Mouse (Mus musculus) forebrain, embryonic 11.5 days (tissue): Measurements from ENCODE around the gene Pde6c. TPM values are rescaled to one million over a fixed set of nuclear protein-coding genes. Genes with fewer than 3 reads are reported as not detected.

ENCODE experiments used
- ATAC-seq: fragments of 200-750 bp; cut with Nextera tagmentation; replicated peaks from 2 replicates; pipeline ENCODE4 v1.8.0; 2017; ENCODE audit warnings: moderate TSS enrichment; ENCODE audit not compliant: low FRiP score
- DNase-seq: peaks from one replicate; pipeline ENCODE4 v3.0.0-alpha.2; 2017; ENCODE audit warnings: low spot score
- H3K27ac ChIP-seq: fragments of 300-500 bp; sonication (generic); 2 replicates; pipeline ENCODE4 v1.5.1; 2014; ENCODE audit warnings: low read depth, low read length
- H3K27me3 ChIP-seq: fragments of 300-500 bp; sonication (generic); 2 replicates; pipeline ENCODE4 v1.6.1; 2014; ENCODE audit warnings: mild to moderate bottlenecking, low read length, mixed read lengths; ENCODE audit not compliant: control insufficient read depth, insufficient read depth
- H3K36me3 ChIP-seq: fragments of 300-500 bp; sonication (generic); 2 replicates; pipeline ENCODE4 v1.6.1; 2014; ENCODE audit warnings: mild to moderate bottlenecking, low read length, moderate library complexity, mixed read lengths; ENCODE audit not compliant: control insufficient read depth, insufficient read depth
- H3K4me1 ChIP-seq: fragments of 300-500 bp; sonication (generic); replicated peaks from 2 replicates; pipeline ENCODE4 v1.6.1; 2014; ENCODE audit warnings: low read length, mixed read lengths; ENCODE audit not compliant: control insufficient read depth, insufficient read depth
- H3K4me2 ChIP-seq: fragments of 300-500 bp; sonication (generic); 2 replicates; pipeline ENCODE4 v1.6.1; 2014; ENCODE audit warnings: low read depth, mild to moderate bottlenecking, low read length, moderate library complexity, mixed read lengths; ENCODE audit not compliant: severe bottlenecking
- H3K4me3 ChIP-seq: fragments of 300-500 bp; sonication (generic); 2 replicates; pipeline ENCODE4 v1.5.1; 2014; ENCODE audit warnings: low read depth, low read length
- H3K9ac ChIP-seq: fragments of 300-500 bp; sonication (generic); 2 replicates; pipeline ENCODE4 v1.6.1; 2014; ENCODE audit warnings: low read length
- H3K9me3 ChIP-seq: fragments of 300-500 bp; sonication (generic); 2 replicates; pipeline ENCODE4 v1.6.1; 2016; ENCODE audit warnings: low read length, mixed read lengths; ENCODE audit not compliant: control insufficient read depth
- WGBS: fragments of 180-500 bp; shearing (Covaris S2); extraction: QIAGEN DNeasy Blood & Tissue Kit; methylation state at CpG from one replicate; pipeline ENCODE4 v1.1.7; 2014; 5-methylcytosine and 5-hydroxymethylcytosine counted together
- polyA plus RNA-seq: library from polyadenylated mRNA; unstranded; fragments of >200 nt; fragmentation: Nextera tagmentation; extraction: Ambion mirVana; gene quantifications from 2 replicates; pipeline ENCODE4 v1.2.1, GENCODE M21; 2014

Gene Pde6c
- polyA plus RNA-seq, 1 experiment from 2014 or later: not detected

GRCm38 (mm10) chr19:38125219-38125610 lies 7.4 kb upstream of the Pde6c start, which contains the start of gene Rbp4:
Gene Rbp4 (minus strand): TSS chr19:38125281.
- H3K9me3 ChIP-seq: no peaks in the 10 kb centered on the region
- DNase-seq (no peak), ATAC-seq (no peak)
- no peak within 1 kb of the TSS for H3K27ac ChIP-seq
- peaks cover 23% of the 10 kb centered on the region for H3K27me3 ChIP-seq
- H3K4me2 ChIP-seq: peak within 1 kb of the TSS; percentile 96
- H3K36me3 ChIP-seq: no peaks in the 10 kb centered on the region
- H3K9ac ChIP-seq: peak within 1 kb of the TSS; percentile 60
- H3K4me1 ChIP-seq: no peaks in the 10 kb centered on the region
- 71% methylated on average over 6 of the region's 6 CpGs for WGBS
- peak within 1 kb of the TSS; percentile 59 for H3K4me3 ChIP-seq

GRCm38 (mm10) chr19:38126656-38127055 lies 5.9 kb upstream of the Pde6c start:
- H3K4me1 ChIP-seq: no peaks in the 10 kb centered on the region
- H3K27ac ChIP-seq: no peak overlapping the region
- no peak overlapping the region for H3K4me2 ChIP-seq
- ATAC-seq (no peak), DNase-seq (no peak)
- no peaks in the 10 kb centered on the region for H3K36me3 ChIP-seq
- H3K9me3 ChIP-seq: no peaks in the 10 kb centered on the region
- H3K9ac ChIP-seq: no peak overlapping the region
- no peak overlapping the region for H3K4me3 ChIP-seq
- H3K27me3 ChIP-seq: peaks cover 23% of the 10 kb centered on the region
- WGBS: 72% methylated on average over 8 of the region's 8 CpGs

- H3K9ac ChIP-seq: no peak overlapping the region
- no peak for DNase-seq
- no peak overlapping the region for H3K4me3 ChIP-seq
- no peak overlapping the region for H3K4me2 ChIP-seq
- H3K4me1 ChIP-seq: no peaks in the 10 kb centered on the region
- no peak overlapping the region for H3K27ac ChIP-seq
- no peaks in the 10 kb centered on the region for H3K36me3 ChIP-seq
- H3K27me3 ChIP-seq: no peaks in the 10 kb centered on the region
- no peaks in the 10 kb centered on the region for H3K9me3 ChIP-seq
- no peak for ATAC-seq
- WGBS: 73% methylated on average over 11 of the region's 11 CpGs
Measured at GRCm38 (mm10) chr19:38133986-38134385, 1.4 kb downstream of the Pde6c start.

- Histone ChIP-seq H3K4me1 (no peaks in the 10 kb centered on the region), H3K9ac (no peak overlapping the region), H3K27me3 (no peaks in the 10 kb centered on the region), H3K4me2 (no peak overlapping the region), H3K36me3 (no peaks in the 10 kb centered on the region), H3K9me3 (no peaks in the 10 kb centered on the region), H3K27ac (no peak overlapping the region), H3K4me3 (no peak overlapping the region)
- no peak for ATAC-seq
- WGBS: 89% methylated on average over 6 of the region's 6 CpGs
- no peak for DNase-seq
Measured at GRCm38 (mm10) chr19:38134806-38135205, 2.2 kb downstream of the Pde6c start.

DNA sequence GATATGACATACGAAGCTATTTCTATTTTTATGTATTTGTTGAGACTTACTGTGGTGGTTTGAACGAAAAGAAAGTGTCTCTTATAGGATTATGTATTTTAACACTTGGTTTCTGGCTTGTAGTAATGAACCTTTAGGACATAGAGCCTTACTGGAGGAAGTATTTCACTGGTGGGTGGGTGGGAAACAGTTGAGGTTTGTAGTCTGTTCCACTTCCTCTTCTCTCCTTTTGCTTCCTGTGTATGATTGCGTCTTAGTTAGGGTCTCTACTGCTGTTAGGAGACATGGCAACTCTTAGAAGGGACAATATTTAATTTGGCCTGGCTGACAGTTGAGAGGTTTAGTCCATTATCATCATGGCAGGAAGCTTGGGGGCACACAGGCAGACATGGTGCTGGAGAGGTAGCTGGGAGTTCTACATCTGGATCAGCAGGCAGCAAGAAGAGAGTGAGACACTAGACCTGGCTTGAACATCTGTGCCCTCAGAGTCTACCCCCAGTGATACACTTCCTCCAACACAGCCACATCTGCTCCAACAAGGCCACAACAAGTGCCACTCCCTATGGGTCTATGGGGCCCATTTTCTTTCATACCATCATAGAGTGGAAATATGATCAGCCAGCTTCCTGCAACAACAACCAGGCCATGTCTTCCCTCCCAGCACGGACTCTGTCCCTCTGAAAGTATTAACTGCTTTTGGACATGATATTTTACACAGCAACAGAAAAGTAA lies 11.1 kb downstream of the Pde6c start:
- H3K4me3 ChIP-seq: no peak overlapping the region
- no peak overlapping the region for H3K4me2 ChIP-seq
- 79% methylated on average over 4 of the region's 4 CpGs for WGBS
- H3K27me3 ChIP-seq: no peaks in the 10 kb centered on the region
- no peaks in the 10 kb centered on the region for H3K9me3 ChIP-seq
- no peaks in the 10 kb centered on the region for H3K4me1 ChIP-seq
- DNase-seq: no peak
- no peak for ATAC-seq
- H3K9ac ChIP-seq: no peak overlapping the region
- H3K36me3 ChIP-seq: no peaks in the 10 kb centered on the region
- no peak overlapping the region for H3K27ac ChIP-seq

GRCm38 (mm10) chr19:38156243-38156642 lies 23.7 kb downstream of the Pde6c start:
- Histone ChIP-seq H3K4me2 (no peak overlapping the region), H3K27me3 (no peaks in the 10 kb centered on the region), H3K4me3 (no peak overlapping the region), H3K9me3 (no peaks in the 10 kb centered on the region), H3K9ac (no peak overlapping the region), H3K27ac (no peak overlapping the region), H3K36me3 (no peaks in the 10 kb centered on the region), H3K4me1 (no peaks in the 10 kb centered on the region)
- 96% methylated on average over 1 of the region's 1 CpGs for WGBS
- DNase-seq (no peak), ATAC-seq (no peak)

- no peaks in the 10 kb centered on the region for H3K9me3 ChIP-seq
- H3K27me3 ChIP-seq: no peaks in the 10 kb centered on the region
- H3K9ac ChIP-seq: no peak overlapping the region
- ATAC-seq: no peak
- H3K4me3 ChIP-seq: no peak overlapping the region
- H3K4me1 ChIP-seq: no peaks in the 10 kb centered on the region
- 93% methylated on average over 21 of the region's 21 CpGs for WGBS
- H3K36me3 ChIP-seq: no peaks in the 10 kb centered on the region
- no peak overlapping the region for H3K4me2 ChIP-seq
- no peak overlapping the region for H3K27ac ChIP-seq
- DNase-seq: no peak
Measured at GRCm38 (mm10) chr19:38161648-38162354, 29.2 kb downstream of the Pde6c start.

GRCm38 (mm10) chr19:38164633-38165032 lies 32.1 kb downstream of the Pde6c start:
- Histone ChIP-seq H3K4me3 (no peak overlapping the region), H3K9me3 (no peaks in the 10 kb centered on the region), H3K36me3 (no peaks in the 10 kb centered on the region), H3K4me2 (no peak overlapping the region), H3K27ac (no peak overlapping the region), H3K27me3 (no peaks in the 10 kb centered on the region), H3K9ac (no peak overlapping the region), H3K4me1 (no peaks in the 10 kb centered on the region)
- ATAC-seq: no peak
- no peak for DNase-seq
- 68% methylated on average over 2 of the region's 2 CpGs for WGBS
